Mouse (Mus musculus) cerebellum, adult 2 months (tissue): Measurements from ENCODE around the gene Lrrc45.

Experiments used
- CTCF ChIP-seq: fragments of 200-500 bp; IDR thresholded peaks from 2 replicates; pipeline ENCODE4 v1.5.1; 2011; ENCODE audit warnings: low read depth, mild to moderate bottlenecking, control low read depth, low read length, moderate library complexity, borderline replicate concordance; ENCODE audit not compliant: insufficient read depth
- POLR2A ChIP-seq: fragments of 200-500 bp; IDR thresholded peaks from 2 replicates; pipeline ENCODE4 v1.6.1; 2011; ENCODE audit warnings: low read length, control low read depth, borderline replicate concordance; ENCODE audit not compliant: insufficient read depth

DNA sequence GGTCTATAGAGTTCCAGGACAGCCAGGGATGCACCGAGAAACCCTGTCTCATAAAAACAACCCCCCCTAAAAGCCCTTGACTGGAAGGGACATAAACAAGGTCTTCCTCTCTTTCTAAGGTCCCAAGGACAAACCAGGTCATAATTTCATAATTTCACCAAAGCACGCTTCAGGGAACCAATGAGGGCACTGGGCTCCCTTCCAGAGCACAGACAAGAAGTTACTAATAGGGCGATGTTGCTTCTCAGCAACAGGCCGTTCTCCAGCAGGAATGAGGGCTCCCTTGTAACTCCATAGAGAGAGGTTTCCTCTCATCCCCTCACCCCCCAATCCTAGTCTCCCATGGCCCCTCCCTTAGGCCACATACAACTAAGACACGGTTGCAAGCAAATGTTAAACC lies 27.3 kb downstream of the Lrrc45 start:
- TF ChIP-seq CTCF (no peak), POLR2A (no peak)
